Mouse (Mus musculus): ENCODE data around the gene Anapc16.
"Not testable (repeated sequence)": the region's sequence is repeated elsewhere in the genome, so short reads cannot be mapped to it uniquely, and the experiment has no call there.

Anapc16 gene

GRCm38 (mm10) chr10:60001663-60002062 lies 1.3 kb downstream of the Anapc16 start:
- not testable (repeated sequence) for DNase-seq (ENCODE audit: low spot score in 2 of 2)

GRCm38 (mm10) chr10:59999057-59999456 lies 3.9 kb downstream of the Anapc16 start:
- DNase-seq (ENCODE audit: low spot score in 2 of 2): no peak

GRCm38 (mm10) chr10:59997591-59997990 lies 5.3 kb downstream of the Anapc16 start:
- no peak for DNase-seq (ENCODE audit: low spot score in 2 of 2)

- DNase-seq (ENCODE audit: low spot score in 2 of 2): no peak
These were observed 7.0 kb downstream of the Anapc16 start for GRCm38 (mm10) chr10:59995889-59996288.

GRCm38 (mm10) chr10:59993813-59994212 lies 9.1 kb downstream of the Anapc16 start:
- DNase-seq (ENCODE audit: low spot score in 2 of 2): not testable (repeated sequence)

GRCm38 (mm10) chr10:59992024-59992423 lies 10.9 kb downstream of the Anapc16 start:
- no peak for DNase-seq (ENCODE audit: low spot score in 2 of 2)

- DNase-seq (ENCODE audit: low spot score in 2 of 2): no peak
These were observed 11.6 kb downstream of the Anapc16 start for GRCm38 (mm10) chr10:59991262-59991880.

GRCm38 (mm10) chr10:59990393-59990792 lies 12.5 kb downstream of the Anapc16 start:
- no peak for DNase-seq (ENCODE audit: low spot score in 2 of 2)

- DNase-seq (ENCODE audit: low spot score in 2 of 2): no peak
These were observed 14.9 kb downstream of the Anapc16 start for GRCm38 (mm10) chr10:59988036-59988435.

GRCm38 (mm10) chr10:59982379-59982873 lies 20.5 kb downstream of the Anapc16 start:
- DNase-seq (ENCODE audit: low spot score in 2 of 2): no peak

GRCm38 (mm10) chr10:59981792-59982191 lies 21.1 kb downstream of the Anapc16 start:
- no peak for DNase-seq (ENCODE audit: low spot score in 2 of 2)

GRCm38 (mm10) chr10:59981336-59981735 lies 21.6 kb downstream of the Anapc16 start:
- DNase-seq (ENCODE audit: low spot score in 2 of 2): no peak

- no peak for DNase-seq (ENCODE audit: low spot score in 2 of 2)
These were observed 22.1 kb downstream of the Anapc16 start for GRCm38 (mm10) chr10:59980815-59981244.

GRCm38 (mm10) chr10:59978873-59979743 lies 23.8 kb downstream of the Anapc16 start:
- no peak for DNase-seq (ENCODE audit: low spot score in 2 of 2)

- no peak for DNase-seq (ENCODE audit: low spot score in 2 of 2)
These were observed 24.5 kb downstream of the Anapc16 start for GRCm38 (mm10) chr10:59978401-59978800.

- DNase-seq (ENCODE audit: low spot score in 2 of 2): no peak
These were observed 25.1 kb downstream of the Anapc16 start for GRCm38 (mm10) chr10:59977715-59978343.

- DNase-seq (ENCODE audit: low spot score in 2 of 2): no peak
These were observed 25.8 kb downstream of the Anapc16 start for GRCm38 (mm10) chr10:59977141-59977540.

- DNase-seq (ENCODE audit: low spot score in 2 of 2): no peak
These were observed 28.1 kb downstream of the Anapc16 start for GRCm38 (mm10) chr10:59974786-59975185.

- DNase-seq (ENCODE audit: low spot score in 2 of 2): no peak
These were observed 28.7 kb downstream of the Anapc16 start for GRCm38 (mm10) chr10:59974191-59974664.

- no peak for DNase-seq (ENCODE audit: low spot score in 2 of 2)
These were observed 29.5 kb downstream of the Anapc16 start for GRCm38 (mm10) chr10:59973400-59973799.

GRCm38 (mm10) chr10:59972999-59973398 lies 29.9 kb downstream of the Anapc16 start:
- no peak for DNase-seq (ENCODE audit: low spot score in 2 of 2)

GRCm38 (mm10) chr10:59972534-59972933 lies 30.4 kb downstream of the Anapc16 start:
- DNase-seq (ENCODE audit: low spot score in 2 of 2): no peak

All from frontal cortex, postnatal 25 days (tissue).